Mouse (Mus musculus) heart, adult 18-20 months (tissue): ENCODE measurements at regions not wholly inside any gene's neighbourhood (a gene's known extent, or its start where the extent isn't known, plus 50 kb on each side); places are given as distances from the start of the nearest gene placed in this dataset.
A peak's percentile ranks its signal among the peaks of the same experiment; 100 is the strongest.

Source experiments
- DNase-seq, 2 experiments: peaks; one replicate each; pipeline ENCODE4 v3.0.0; 2021 to 2022; ENCODE audit warnings: mixed read lengths in 1 of 2

- DNase-seq: no peak
These were observed 291.6 kb downstream of the Isl1 start for GRCm38 (mm10) chr13:116017886-116018285.

GRCm38 (mm10) chr13:116003733-116004132, 305.8 kb downstream of the Isl1 start:
- no peak for DNase-seq

- peak; percentile 24 to 43 for DNase-seq
These were observed 307.0 kb downstream of the Isl1 start for GRCm38 (mm10) chr13:116002391-116002899.

- DNase-seq: no peak
These were observed 318.9 kb downstream of the Isl1 start for GRCm38 (mm10) chr13:115990591-115990990.

- DNase-seq: no peak
These were observed 320.4 kb downstream of the Isl1 start for GRCm38 (mm10) chr13:115989091-115989490.

- DNase-seq: no peak
These were observed 323.2 kb downstream of the Isl1 start for GRCm38 (mm10) chr13:115986282-115986681.

GRCm38 (mm10) chr13:115985715-115986114, 323.8 kb downstream of the Isl1 start:
- no peak for DNase-seq

GRCm38 (mm10) chr13:115977890-115978203, 331.6 kb downstream of the Isl1 start:
- DNase-seq: no peak

- no peak for DNase-seq
These were observed 332.2 kb downstream of the Isl1 start for GRCm38 (mm10) chr13:115977118-115977889.
